Mouse (Mus musculus) MEL (cell line): ENCODE measurements at regions not wholly inside any gene's neighbourhood (a gene's known extent, or its start where the extent isn't known, plus 50 kb on each side); places are given as distances from the start of the nearest gene placed in this dataset.

Experiments used
- CTCF ChIP-seq, 3 experiments: IDR thresholded peaks in 2 of 3; conservative IDR thresholded peaks in 1 of 3; 2 replicates each; pipeline ENCODE4 v1.5.1; 2011 to 2012; ENCODE audit warnings: low read length in 3 of 3, low read depth in 2 of 3, mild to moderate bottlenecking in 2 of 3, improper control_type of control experiment in 1 of 3, inconsistent platforms in 1 of 3, mixed read lengths in 1 of 3, moderate library complexity in 1 of 3; ENCODE audit not compliant: control insufficient read depth in 1 of 3, insufficient read depth in 1 of 3, poor library complexity in 1 of 3, severe bottlenecking in 1 of 3
- GABPA ChIP-seq: IDR thresholded peaks from 2 replicates; pipeline ENCODE4 v1.6.1; 2012; ENCODE audit warnings: low read depth, mild to moderate bottlenecking, inconsistent platforms, low read length, improper control_type of control experiment, moderate library complexity
- JUND ChIP-seq: IDR thresholded peaks from 2 replicates; pipeline ENCODE4 v1.6.1; 2011; ENCODE audit warnings: low read depth, mild to moderate bottlenecking, improper control_type of control experiment, low read length
- KAT2A ChIP-seq: conservative IDR thresholded peaks from 2 replicates; pipeline ENCODE4 v1.6.1; 2012; ENCODE audit warnings: low read depth, low read length, improper control_type of control experiment, inconsistent platforms
- MAFK ChIP-seq: IDR thresholded peaks from 2 replicates; pipeline ENCODE4 v1.6.1; 2011; ENCODE audit warnings: low read depth, mild to moderate bottlenecking, low read length, improper control_type of control experiment, borderline replicate concordance
- MYC ChIP-seq: IDR thresholded peaks from 2 replicates; pipeline ENCODE4 v1.6.1; 2011; ENCODE audit warnings: low read depth, mild to moderate bottlenecking, low read length, improper control_type of control experiment, moderate library complexity
- POLR2A ChIP-seq, 2 experiments: IDR thresholded peaks; 2 replicates each; pipeline ENCODE4 v1.6.1; 2011 to 2012; ENCODE audit warnings: low read length in 2 of 2, mild to moderate bottlenecking in 2 of 2, control low read depth in 1 of 2, improper control_type of control experiment in 1 of 2, low read depth in 1 of 2, moderate library complexity in 1 of 2; ENCODE audit not compliant: control insufficient read depth in 1 of 2, insufficient read depth in 1 of 2, poor library complexity in 1 of 2
- POLR2AphosphoS2 ChIP-seq: IDR thresholded peaks from 2 replicates; pipeline ENCODE4 v1.6.1; 2011; ENCODE audit warnings: low read length, improper control_type of control experiment
- RCOR1 ChIP-seq: IDR thresholded peaks from 2 replicates; pipeline ENCODE4 v1.6.1; 2012; ENCODE audit warnings: low read depth, mild to moderate bottlenecking, inconsistent platforms, low read length, improper control_type of control experiment
- SIN3A ChIP-seq: IDR thresholded peaks from 2 replicates; pipeline ENCODE4 v1.6.1; 2012; ENCODE audit warnings: low read length, improper control_type of control experiment, inconsistent platforms
- ZMIZ1 ChIP-seq: IDR thresholded peaks from 2 replicates; pipeline ENCODE4 v1.6.1; 2012; ENCODE audit warnings: low read depth, mild to moderate bottlenecking, inconsistent platforms, low read length, improper control_type of control experiment, moderate library complexity
- ZNF384 ChIP-seq: IDR thresholded peaks from 2 replicates; pipeline ENCODE4 v1.6.1; 2012; ENCODE audit warnings: low read depth, mild to moderate bottlenecking, inconsistent platforms, low read length, improper control_type of control experiment

DNA sequence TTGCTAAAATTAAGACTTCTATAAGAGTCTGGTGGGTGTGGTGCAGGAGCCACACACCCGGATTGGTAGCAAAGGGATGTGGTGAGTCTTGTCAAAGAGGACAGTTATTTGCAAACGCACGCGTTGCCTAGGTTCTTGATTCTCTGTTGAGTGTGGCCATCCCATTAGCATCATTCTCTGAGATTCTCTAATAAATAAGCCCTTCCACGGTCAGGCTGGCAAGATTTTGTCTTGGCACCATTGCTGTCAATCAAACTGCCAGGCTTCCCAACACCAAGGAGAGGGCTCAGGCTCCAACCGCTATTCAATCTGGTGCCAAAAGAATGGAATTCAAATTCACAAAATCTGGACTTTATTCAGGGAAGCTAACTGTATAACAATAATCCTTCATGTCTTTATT, 84.6 kb upstream of the Nphp3 start:
- TF ChIP-seq ZNF384 (no peak), POLR2AphosphoS2 (no peak), POLR2A (IDR thresholded peaks at IDR 0.05; ENCODE audit: control insufficient read depth in 1 of 2, insufficient read depth in 1 of 2, low read depth in 1 of 2, low read length in 2 of 2, poor library complexity in 1 of 2) (no peak), SIN3A (no peak), ZMIZ1 (no peak), CTCF (IDR thresholded peaks at IDR 0.05 in 2 of 3, conservative IDR thresholded peaks at IDR 0.05 in 1 of 3; ENCODE audit: control insufficient read depth in 1 of 3, insufficient read depth in 1 of 3, low read depth in 2 of 3, low read length in 3 of 3, poor library complexity in 1 of 3, severe bottlenecking in 1 of 3) (no peak), RCOR1 (no peak), MYC (no peak), KAT2A (no peak), MAFK (no peak), GABPA (no peak), JUND (no peak)
